Mouse (Mus musculus): Measurements from ENCODE around the gene Gm5141. TPM values are rescaled to one million over a fixed set of nuclear protein-coding genes. Genes with fewer than 3 reads are reported as not detected.
A peak's percentile ranks its signal among the peaks of the same experiment; 100 is the strongest.
"Not testable (repeated sequence)": the region's sequence is repeated elsewhere in the genome, so short reads cannot be mapped to it uniquely, and the experiment has no call there.

The Gm5141 gene
- polyA plus RNA-seq (2015; fragmentation: Nextera tagmentation; extraction: Ambion mirVana) = 9.0 and 9.7 TPM in 2 replicates

DNA sequence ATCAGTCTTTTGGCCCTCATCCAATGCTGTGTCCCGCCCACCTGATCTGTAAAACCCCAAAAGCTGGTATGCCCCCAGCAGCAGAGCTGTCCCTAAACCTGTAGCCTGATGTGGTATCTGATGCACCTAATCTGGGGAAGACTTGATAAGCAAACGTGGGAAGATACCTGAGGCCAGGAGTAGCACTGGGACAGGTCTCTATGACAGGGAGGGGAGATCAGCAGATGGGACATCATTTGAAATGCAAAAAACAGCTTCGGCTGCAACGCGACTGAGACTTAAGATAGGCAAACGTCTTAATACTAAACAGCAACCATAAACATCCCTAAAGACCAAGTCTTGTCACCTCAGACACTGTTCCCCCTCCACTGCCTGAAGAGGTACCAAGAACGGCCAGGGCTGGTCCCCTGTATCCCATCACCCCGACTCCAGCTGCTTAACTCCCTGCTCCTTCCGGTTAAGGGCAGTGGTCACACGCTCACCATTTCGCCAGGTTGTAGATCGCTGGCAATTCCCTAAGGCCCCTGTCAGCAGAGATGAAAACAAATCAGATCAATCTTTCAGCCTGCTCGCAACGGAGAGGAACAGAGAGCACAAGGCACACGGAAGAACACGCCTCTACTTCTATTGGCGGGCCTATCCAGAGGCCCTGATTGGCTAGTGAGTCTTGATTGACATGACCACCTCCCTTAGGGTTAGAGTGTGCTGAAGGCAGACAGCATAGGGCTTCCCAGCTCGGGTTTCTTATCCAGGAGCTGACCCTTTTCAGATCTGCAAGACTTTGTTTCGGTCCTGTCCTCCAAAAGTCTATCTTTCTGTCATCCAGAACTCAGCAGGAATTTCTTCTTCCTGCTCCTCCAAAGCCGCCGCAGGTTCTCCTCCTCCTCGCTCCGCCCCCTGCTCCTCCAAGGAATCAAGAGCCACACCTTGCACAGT is at the start of gene Gm5141:
Gene Gm5141 (minus strand): TSS at position 610 of the 936 bp plus-strand sequence.
- peak; percentile 100 for ATAC-seq (ENCODE audit: low FRiP score, low read depth)
- not testable (repeated sequence) for H3K4me1 ChIP-seq (replicated peaks); H3K9me3 ChIP-seq; H3K27me3 ChIP-seq; H3K36me3 ChIP-seq
- Histone ChIP-seq H3K9ac (peak within 1 kb of the TSS; percentile 59), H3K4me3 (peak within 1 kb of the TSS; percentile 61), H3K27ac (replicated peaks) (peak within 1 kb of the TSS; percentile 62; the same call in 1 of the 2 replicates), H3K4me2 (peak within 1 kb of the TSS; percentile 58)
- WGBS = 6% methylated on average over 23 of the region's 23 CpGs

DNA sequence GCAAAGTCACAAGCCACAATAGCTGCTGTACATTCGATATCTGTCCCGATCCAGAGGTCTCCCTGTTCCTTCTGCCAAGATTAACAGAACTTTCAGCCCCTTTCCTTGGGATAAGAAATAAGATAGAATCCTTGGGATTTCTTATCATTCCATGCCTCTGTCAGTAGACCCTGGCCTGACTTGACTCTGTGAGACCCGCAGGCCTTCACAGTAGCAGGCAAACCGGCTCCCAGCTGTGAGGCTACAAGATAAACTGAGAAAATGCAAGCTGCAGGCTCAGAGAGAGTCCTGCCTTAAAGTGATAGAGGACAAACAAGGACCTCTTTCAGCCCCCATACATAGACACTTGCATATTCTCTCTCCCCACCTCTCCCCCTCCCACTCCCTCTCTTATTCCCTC is 47.7 kb upstream of the Gm5141 start:
- WGBS = 44% methylated on average over 4 of the region's 4 CpGs
- no peak for ATAC-seq (ENCODE audit: low FRiP score, low read depth)
- Histone ChIP-seq H3K36me3 (no peaks in the 10 kb centered on the region), H3K9ac (no peak overlapping the region), H3K4me2 (no peak overlapping the region), H3K27me3 (no peaks in the 10 kb centered on the region), H3K27ac (replicated peaks) (no peak overlapping the region), H3K4me3 (no peak overlapping the region), H3K9me3 (no peaks in the 10 kb centered on the region), H3K4me1 (replicated peaks) (no peaks in the 10 kb centered on the region)

- 86% methylated on average over 2 of the region's 2 CpGs for WGBS
- no peaks in the 10 kb centered on the region for H3K27me3 ChIP-seq
- no peak for ATAC-seq (ENCODE audit: low FRiP score, low read depth)
- H3K4me1 ChIP-seq (replicated peaks) = no peaks in the 10 kb centered on the region
- H3K36me3 ChIP-seq = no peaks in the 10 kb centered on the region
- no peak overlapping the region for H3K4me2 ChIP-seq
- no peak overlapping the region for H3K9ac ChIP-seq
- H3K4me3 ChIP-seq = no peak overlapping the region
- H3K27ac ChIP-seq (replicated peaks) = no peak overlapping the region
- no peaks in the 10 kb centered on the region for H3K9me3 ChIP-seq
These were observed 46.6 kb upstream of the Gm5141 start for GRCm38 (mm10) chr13:62832239-62832638.

- not testable (repeated sequence) for H3K4me1 ChIP-seq (replicated peaks); H3K4me2 ChIP-seq
- 82% methylated on average over 3 of the region's 3 CpGs for WGBS
These were observed 30.1 kb upstream of the Gm5141 start for GRCm38 (mm10) chr13:62815705-62816104.

DNA sequence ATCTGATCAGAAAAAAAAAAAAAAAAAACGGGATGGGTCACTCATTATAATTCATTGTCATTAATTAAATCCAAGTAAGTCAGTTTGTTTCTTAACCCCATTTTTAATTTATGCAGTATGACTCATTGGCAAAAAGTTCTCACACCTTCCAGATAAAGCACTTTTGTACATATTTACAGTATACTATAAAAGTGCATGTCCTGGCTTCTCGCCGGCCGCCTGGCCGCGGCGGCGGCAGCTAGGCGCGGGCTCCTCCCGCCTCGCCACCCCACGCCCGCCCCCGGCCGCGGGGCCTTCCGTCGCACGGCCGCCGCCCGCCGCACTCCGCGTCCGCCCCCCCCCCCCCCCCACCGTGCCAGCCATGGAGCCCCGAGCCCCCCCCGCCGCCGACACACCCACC is 27.1 kb upstream of the Gm5141 start:
- no peaks in the 10 kb centered on the region for H3K27me3 ChIP-seq
- no peak for ATAC-seq (ENCODE audit: low FRiP score, low read depth)
- H3K4me3 ChIP-seq = peak overlapping the region; percentile 37
- peak overlapping the region; percentile 66 for H3K4me2 ChIP-seq
- no peak overlapping the region for H3K27ac ChIP-seq (replicated peaks)
- H3K36me3 ChIP-seq = no peaks in the 10 kb centered on the region
- H3K4me1 ChIP-seq (replicated peaks) = no peaks in the 10 kb centered on the region
- 14% methylated on average over 30 of the region's 32 CpGs for WGBS
- H3K9me3 ChIP-seq = no peaks in the 10 kb centered on the region
- H3K9ac ChIP-seq = 0 out of 2 replicates have a peak overlapping the region, but pooled peaks have one; percentile 25

More at GRCm38 (mm10) chr13:62815705-62816104, 30.1 kb upstream of the Gm5141 start:
- H3K27ac ChIP-seq (replicated peaks); H3K36me3 ChIP-seq; H3K4me3 ChIP-seq; H3K27me3 ChIP-seq; ATAC-seq (ENCODE audit: low FRiP score, low read depth); H3K9me3 ChIP-seq; H3K9ac ChIP-seq: not testable (repeated sequence)

GRCm38 (mm10) chr13:62807981-62808380 is 22.4 kb upstream of the Gm5141 start:
- H3K27ac ChIP-seq (replicated peaks); H3K4me3 ChIP-seq; H3K27me3 ChIP-seq; H3K9ac ChIP-seq; H3K4me1 ChIP-seq (replicated peaks); ATAC-seq (ENCODE audit: low FRiP score, low read depth); H3K4me2 ChIP-seq; H3K36me3 ChIP-seq; H3K9me3 ChIP-seq: not testable (repeated sequence)
- WGBS = 94% methylated on average over 6 of the region's 6 CpGs

DNA sequence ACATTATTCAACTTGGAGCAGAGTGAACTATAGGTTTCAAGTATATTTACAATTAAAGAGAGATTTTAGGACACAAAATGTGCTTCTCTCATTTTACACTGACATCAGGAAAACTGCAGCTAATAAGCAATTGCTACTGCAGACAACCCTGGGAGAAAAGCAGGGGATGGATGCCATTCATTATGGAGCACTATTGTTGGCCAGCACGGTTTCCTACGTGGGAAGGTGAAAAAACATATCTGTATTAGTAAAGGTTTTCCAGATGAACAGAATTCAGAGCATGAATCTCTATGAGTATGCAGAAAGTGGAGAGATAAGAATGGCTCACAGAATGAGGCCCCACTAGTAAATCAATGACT is 506 bp upstream of the Gm5141 start:
- Histone ChIP-seq H3K27ac (replicated peaks) (0 out of 2 replicates have a peak overlapping the region, but pooled peaks have one; percentile 34), H3K9ac (peak overlapping the region; percentile 47), H3K4me2 (peak overlapping the region; percentile 58), H3K4me3 (peak overlapping the region; percentile 61)
- H3K9me3 ChIP-seq; H3K27me3 ChIP-seq; H3K4me1 ChIP-seq (replicated peaks); H3K36me3 ChIP-seq: not testable (repeated sequence)
- peak; percentile 17; the same call in 1 of the 2 replicates for ATAC-seq (ENCODE audit: low FRiP score, low read depth)
- WGBS = 37% methylated on average over 2 of the region's 2 CpGs

GRCm38 (mm10) chr13:62763806-62764205 is 21.8 kb downstream of the Gm5141 start:
- H3K9me3 ChIP-seq; H3K4me1 ChIP-seq (replicated peaks); H3K27ac ChIP-seq (replicated peaks); H3K36me3 ChIP-seq; ATAC-seq (ENCODE audit: low FRiP score, low read depth); H3K4me3 ChIP-seq; H3K4me2 ChIP-seq; H3K27me3 ChIP-seq; H3K9ac ChIP-seq: not testable (repeated sequence)
- 65% methylated on average over 2 of the region's 2 CpGs for WGBS

DNA sequence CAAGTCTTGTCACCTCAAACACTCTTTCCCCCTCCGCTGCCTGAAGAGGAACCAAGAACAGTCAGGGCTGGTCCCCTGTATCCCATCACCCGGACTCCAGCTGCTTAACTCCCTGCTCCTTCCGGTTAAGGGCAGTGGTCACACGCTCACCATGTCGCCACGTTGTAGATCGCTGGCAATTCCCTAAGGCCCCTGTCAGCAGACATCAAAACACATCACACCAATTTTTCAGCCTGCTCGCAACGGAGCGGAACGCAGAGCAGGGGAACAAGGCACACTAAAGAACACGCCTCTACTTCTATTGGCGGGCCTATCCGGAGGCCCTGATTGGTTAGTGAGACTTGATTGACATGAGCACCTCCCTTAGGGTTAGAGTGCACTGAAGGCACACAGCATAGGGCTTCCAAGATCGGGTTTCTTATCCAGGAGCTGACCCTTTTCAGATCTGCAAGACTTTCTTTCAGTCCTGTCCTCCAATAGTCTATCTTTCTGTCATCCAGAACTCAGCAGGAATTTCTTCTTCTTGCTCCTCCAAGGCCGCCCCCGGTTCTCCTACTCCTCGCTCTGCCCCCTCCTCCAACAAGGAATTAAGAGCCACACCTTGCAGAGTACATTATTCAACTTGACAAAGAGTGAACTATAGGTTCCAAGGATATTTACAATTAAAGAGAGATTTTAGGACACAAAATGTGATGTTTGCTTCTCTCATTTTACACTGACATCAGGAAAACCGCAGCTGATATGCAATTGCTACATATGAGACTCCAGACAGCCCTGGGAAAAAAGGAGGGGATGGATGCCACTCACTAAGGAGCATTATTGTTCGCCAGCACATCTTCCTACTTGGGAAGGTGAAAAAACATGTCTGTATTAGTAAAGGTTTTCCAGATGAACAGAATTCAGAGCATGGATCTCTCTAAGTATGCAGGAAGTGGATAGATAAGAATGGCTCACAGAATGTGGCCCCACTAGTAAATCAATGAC is 24.9 kb downstream of the Gm5141 start, which contains the start of gene Platr25:
Gene Platr25 (minus strand): TSS at position 278 of the 984 bp plus-strand sequence.
- 8% methylated on average over 20 of the region's 20 CpGs for WGBS
- Histone ChIP-seq H3K9ac (peak within 1 kb of the TSS; percentile 49), H3K4me2 (peak within 1 kb of the TSS; percentile 69), H3K4me3 (peak within 1 kb of the TSS; percentile 57)
- peak; percentile 95 for ATAC-seq (ENCODE audit: low FRiP score, low read depth)
- not testable (repeated sequence) for H3K27me3 ChIP-seq; H3K27ac ChIP-seq (replicated peaks); H3K4me1 ChIP-seq (replicated peaks); H3K36me3 ChIP-seq; H3K9me3 ChIP-seq

- Histone ChIP-seq H3K4me3 (no peak overlapping the region), H3K9ac (no peak overlapping the region), H3K36me3 (no peaks in the 10 kb centered on the region), H3K27ac (replicated peaks) (no peak overlapping the region), H3K4me1 (replicated peaks) (no peaks in the 10 kb centered on the region), H3K4me2 (no peak overlapping the region), H3K9me3 (no peaks in the 10 kb centered on the region), H3K27me3 (no peaks in the 10 kb centered on the region)
- no peak for ATAC-seq (ENCODE audit: low FRiP score, low read depth)
- 98% methylated on average over 2 of the region's 2 CpGs for WGBS
These were observed 52.3 kb downstream of the Gm5141 start for GRCm38 (mm10) chr13:62733322-62733721.

All from hindbrain, embryonic 15.5 days (tissue).